Mouse (Mus musculus) CH12F3 (cell line): ENCODE measurements around the gene Endov.

Experiments used
- in situ Hi-C: fragments of 300-500 bp; cut with MboI; formaldehyde crosslinking; loops from 2 replicates; pipeline ENCODE4 v1.14.3; 2020; ENCODE audit warnings: low sequenced_read_pairs

Gene Endov

GRCm38 (mm10) chr11:119516677-119517361 lies 25.7 kb downstream of the Endov start:
- in situ Hi-C loops: no loop called here

GRCm38 (mm10) chr11:119519387-119519786 lies 28.2 kb downstream of the Endov start:
- in situ Hi-C loops: no loop called here

GRCm38 (mm10) chr11:119520005-119520712 lies 29.0 kb downstream of the Endov start:
- in situ Hi-C loops: no loop called here

- in situ Hi-C loops: no loop called here
Observed at GRCm38 (mm10) chr11:119520713-119521063, 29.5 kb downstream of the Endov start.

- in situ Hi-C loops: no loop called here
Observed at GRCm38 (mm10) chr11:119521920-119522710, 31.0 kb downstream of the Endov start.

- in situ Hi-C loops: no loop called here
Observed at GRCm38 (mm10) chr11:119522779-119523178, 31.6 kb downstream of the Endov start.

GRCm38 (mm10) chr11:119523392-119523791 lies 32.2 kb downstream of the Endov start:
- in situ Hi-C loops: no loop called here

- in situ Hi-C loops: no loop called here
Observed at GRCm38 (mm10) chr11:119524545-119524949, 33.4 kb downstream of the Endov start.

- in situ Hi-C loops: no loop called here
Observed at GRCm38 (mm10) chr11:119526068-119526966, 35.2 kb downstream of the Endov start.

- in situ Hi-C loops: no loop called here
Observed at GRCm38 (mm10) chr11:119528930-119529329, 37.8 kb downstream of the Endov start.

GRCm38 (mm10) chr11:119532460-119532859 lies 41.3 kb downstream of the Endov start:
- in situ Hi-C loops: no loop called here

- in situ Hi-C loops: no loop called here
Observed at GRCm38 (mm10) chr11:119533745-119534144, 42.6 kb downstream of the Endov start.

GRCm38 (mm10) chr11:119539944-119540343 lies 48.8 kb downstream of the Endov start:
- in situ Hi-C loops: no loop called here

- in situ Hi-C loops: no loop called here
Observed at GRCm38 (mm10) chr11:119540560-119540959, 49.4 kb downstream of the Endov start.

- in situ Hi-C loops: no loop called here
Observed at GRCm38 (mm10) chr11:119541082-119541481, 49.9 kb downstream of the Endov start.

- in situ Hi-C loops: no loop called here
Observed at GRCm38 (mm10) chr11:119542371-119542770, 51.2 kb downstream of the Endov start.

- in situ Hi-C loops: no loop called here
Observed at GRCm38 (mm10) chr11:119542886-119543285, 51.7 kb downstream of the Endov start.

- in situ Hi-C loops: no loop called here
Observed at GRCm38 (mm10) chr11:119543816-119544517, 52.8 kb downstream of the Endov start.

- in situ Hi-C loops: no loop called here
Observed at GRCm38 (mm10) chr11:119544518-119545105, 53.5 kb downstream of the Endov start.

- in situ Hi-C loops: no loop called here
Observed at GRCm38 (mm10) chr11:119545281-119545680, 54.1 kb downstream of the Endov start.
